Mouse (Mus musculus): ENCODE data around the gene Ccdc93. TPM values are rescaled to one million over a fixed set of nuclear protein-coding genes. Genes with fewer than 3 reads are reported as not detected.

Gene Ccdc93
- polyA plus RNA-seq, 1 experiment from 2014 or later: 14.9 TPM

DNA sequence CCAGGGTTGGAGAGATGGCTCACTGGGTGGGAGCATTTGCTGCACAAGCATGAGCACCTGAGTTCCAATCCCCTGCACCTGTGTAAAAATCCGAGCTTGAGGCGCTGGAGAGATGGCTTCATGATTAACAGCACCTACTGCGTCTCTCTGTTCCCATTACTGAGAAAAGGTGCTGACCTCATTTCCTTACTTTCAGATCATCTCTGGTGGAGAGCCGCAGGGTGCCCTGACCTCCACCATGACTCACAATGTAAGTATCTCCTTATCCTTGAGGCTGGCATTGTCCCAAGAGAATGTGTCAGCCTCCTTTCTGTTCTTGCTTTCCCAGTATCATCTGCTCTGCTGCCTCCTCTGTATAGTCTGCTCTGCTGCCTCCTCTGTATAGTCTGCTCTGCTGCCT lies 52.2 kb downstream of the Ccdc93 start:
- Histone ChIP-seq H3K9me3 (replicated peaks) (no peaks in the 10 kb centered on the region), H3K27ac (no peak overlapping the region), H3K36me3 (peaks cover 46% of the 10 kb centered on the region), H3K9ac (no peak overlapping the region), H3K4me1 (no peaks in the 10 kb centered on the region), H3K27me3 (no peaks in the 10 kb centered on the region), H3K4me3 (no peak overlapping the region), H3K4me2 (replicated peaks) (no peak overlapping the region)
- no peak for ATAC-seq (ENCODE audit: low FRiP score)
- 90% methylated on average over 4 of the region's 4 CpGs for WGBS

GRCm38 (mm10) chr1:121486803-121487202 lies 56.0 kb downstream of the Ccdc93 start:
- Histone ChIP-seq H3K9me3 (replicated peaks) (no peaks in the 10 kb centered on the region), H3K4me3 (no peak overlapping the region), H3K9ac (no peak overlapping the region), H3K27me3 (no peaks in the 10 kb centered on the region), H3K4me1 (no peaks in the 10 kb centered on the region), H3K4me2 (replicated peaks) (no peak overlapping the region), H3K36me3 (peaks cover 38% of the 10 kb centered on the region), H3K27ac (no peak overlapping the region)
- ATAC-seq (ENCODE audit: low FRiP score): no peak
- 95% methylated on average over 6 of the region's 6 CpGs for WGBS

DNA sequence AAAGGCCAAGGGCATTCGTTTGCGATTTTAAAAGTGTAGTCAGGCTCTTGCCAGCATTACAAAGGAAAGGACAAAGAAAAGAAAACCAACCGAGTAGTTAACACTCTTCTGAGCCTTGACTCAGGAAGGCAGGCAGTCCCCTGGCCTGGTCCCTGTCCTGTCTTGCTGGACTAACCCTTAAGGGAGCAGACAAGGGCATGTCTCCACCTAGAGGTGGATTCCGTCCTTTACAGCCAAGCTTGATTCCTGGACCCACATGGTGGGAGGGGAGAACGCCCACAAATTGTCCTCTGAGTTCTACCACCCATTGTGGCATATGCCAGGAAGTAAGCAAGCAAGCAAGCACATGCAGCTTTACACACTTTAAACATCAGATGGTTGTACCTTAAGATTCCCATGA lies 59.4 kb downstream of the Ccdc93 start:
- Histone ChIP-seq H3K4me3 (no peak overlapping the region), H3K9me3 (replicated peaks) (no peaks in the 10 kb centered on the region), H3K4me1 (no peaks in the 10 kb centered on the region), H3K27ac (no peak overlapping the region), H3K36me3 (peaks cover 48% of the 10 kb centered on the region), H3K4me2 (replicated peaks) (no peak overlapping the region), H3K27me3 (no peaks in the 10 kb centered on the region), H3K9ac (no peak overlapping the region)
- 34% methylated on average over 5 of the region's 5 CpGs for WGBS
- no peak for ATAC-seq (ENCODE audit: low FRiP score)

DNA sequence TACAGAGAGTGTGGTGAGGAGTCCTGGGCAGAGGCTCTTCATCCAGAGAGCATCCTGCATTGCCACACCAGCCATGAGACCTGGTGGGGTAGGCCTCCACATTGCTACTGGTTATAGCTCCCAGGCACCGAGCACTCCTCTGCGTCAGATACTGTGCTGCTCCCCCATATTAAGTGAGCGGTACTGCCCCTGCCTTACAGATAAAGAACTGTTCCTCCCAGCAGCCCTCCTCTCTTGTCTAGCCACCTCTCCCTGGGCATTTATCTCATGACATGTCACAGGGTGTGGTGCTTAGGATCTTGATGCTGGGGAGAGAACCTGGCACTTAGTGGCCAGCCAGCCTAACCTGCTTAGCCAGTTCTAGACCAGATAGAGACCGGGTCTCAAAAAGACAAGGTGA lies 66.2 kb downstream of the Ccdc93 start:
- H3K9ac ChIP-seq: no peak overlapping the region
- no peaks in the 10 kb centered on the region for H3K9me3 ChIP-seq (replicated peaks)
- WGBS: 97% methylated on average over 4 of the region's 4 CpGs
- no peaks in the 10 kb centered on the region for H3K4me1 ChIP-seq
- H3K36me3 ChIP-seq: peaks cover 82% of the 10 kb centered on the region
- no peak overlapping the region for H3K4me3 ChIP-seq
- H3K27me3 ChIP-seq: no peaks in the 10 kb centered on the region
- no peak for ATAC-seq (ENCODE audit: low FRiP score)
- H3K27ac ChIP-seq: no peak overlapping the region
- H3K4me2 ChIP-seq (replicated peaks): no peak overlapping the region

DNA sequence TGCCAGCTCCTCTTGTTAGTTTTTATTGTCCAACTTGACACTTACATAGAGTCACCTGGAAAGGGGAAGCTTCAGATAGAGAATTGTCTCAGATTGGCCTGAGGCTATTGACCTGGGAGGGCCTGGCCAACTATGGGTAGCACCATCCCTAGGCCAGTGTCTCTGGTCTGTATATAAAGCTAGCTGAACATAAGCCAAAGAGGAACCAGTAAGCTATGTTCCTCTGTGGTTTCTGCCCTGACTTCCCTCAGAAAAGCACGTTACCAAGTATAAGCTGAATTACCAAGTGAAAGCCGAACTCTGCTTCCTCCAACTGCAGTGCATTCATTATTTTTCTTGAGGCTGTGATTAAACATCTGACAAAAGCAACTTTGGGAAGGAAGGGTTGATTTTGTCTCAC lies 77.9 kb downstream of the Ccdc93 start:
- Histone ChIP-seq H3K9ac (no peak overlapping the region), H3K27ac (no peak overlapping the region), H3K4me3 (no peak overlapping the region), H3K4me2 (replicated peaks) (no peak overlapping the region), H3K27me3 (no peaks in the 10 kb centered on the region), H3K36me3 (peaks cover 3% of the 10 kb centered on the region; the same call in 1 of the 2 replicates), H3K4me1 (no peaks in the 10 kb centered on the region), H3K9me3 (replicated peaks) (no peaks in the 10 kb centered on the region)
- 84% methylated on average over 2 of the region's 2 CpGs for WGBS
- no peak for ATAC-seq (ENCODE audit: low FRiP score)

DNA sequence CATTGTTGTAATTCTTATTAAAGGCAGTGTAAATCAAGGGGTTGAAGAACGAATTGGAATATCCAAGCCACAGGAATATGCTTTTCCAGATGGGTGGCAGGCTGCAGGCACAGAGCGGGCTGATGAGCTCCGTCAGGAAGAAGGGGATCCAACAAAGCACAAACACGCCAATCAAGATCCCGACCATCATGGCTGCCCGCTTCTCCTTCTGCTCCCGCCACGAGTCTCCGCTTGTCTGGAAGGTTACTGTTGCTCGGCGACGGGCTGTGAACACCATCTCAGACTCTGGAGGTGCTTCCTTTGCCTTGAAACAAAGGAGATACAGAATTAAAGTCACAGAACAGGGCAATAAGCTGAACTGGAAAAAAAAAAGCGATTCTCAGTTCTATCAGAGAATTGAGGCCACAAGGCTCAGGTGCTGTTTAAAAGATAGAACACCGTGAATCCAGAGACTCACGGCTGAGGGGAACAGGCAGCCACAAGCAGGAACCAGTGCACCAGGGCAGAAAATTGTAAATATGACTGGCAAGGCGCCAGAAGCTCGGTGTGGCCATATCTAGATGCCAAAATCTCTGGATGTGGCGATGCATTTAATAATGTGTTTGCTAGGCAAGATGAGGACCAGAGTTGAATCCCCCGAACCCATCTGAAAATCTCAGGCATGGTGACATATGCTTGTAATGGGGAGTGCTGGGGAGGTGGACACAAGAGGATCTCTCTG lies 79.7 kb downstream of the Ccdc93 start:
- H3K9ac ChIP-seq: no peak overlapping the region

DNA sequence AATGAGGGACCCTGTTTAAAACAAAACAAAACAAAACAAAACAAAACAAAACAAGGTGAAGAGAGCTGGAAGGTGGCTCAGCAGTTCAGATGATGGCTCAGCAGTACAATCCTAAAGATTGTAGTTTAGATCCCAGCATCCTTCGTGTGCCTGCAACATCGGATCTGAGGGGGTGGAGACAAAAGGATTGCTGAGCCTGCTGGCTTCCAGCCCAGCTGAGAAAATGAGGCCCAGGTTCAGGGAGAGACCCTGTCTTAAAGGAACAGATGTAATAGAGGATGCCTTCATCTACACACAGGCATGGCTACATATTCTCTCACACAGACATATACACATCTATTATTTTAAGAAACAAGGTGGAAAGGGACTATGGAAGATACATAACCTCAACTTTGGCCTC lies 80.3 kb downstream of the Ccdc93 start:
- H3K9ac ChIP-seq: no peak overlapping the region
- H3K27me3 ChIP-seq: no peaks in the 10 kb centered on the region
- 30% methylated on average over 2 of the region's 2 CpGs for WGBS
- no peaks in the 10 kb centered on the region for H3K36me3 ChIP-seq
- no peak overlapping the region for H3K4me3 ChIP-seq
- no peak overlapping the region for H3K4me2 ChIP-seq (replicated peaks)
- H3K27ac ChIP-seq: no peak overlapping the region
- no peak for ATAC-seq (ENCODE audit: low FRiP score)
- H3K9me3 ChIP-seq (replicated peaks): no peaks in the 10 kb centered on the region
- H3K4me1 ChIP-seq: no peaks in the 10 kb centered on the region

More for the DNA sequence above, 79.7 kb downstream of the Ccdc93 start:
- 89% methylated on average over 19 of the region's 19 CpGs for WGBS
- Histone ChIP-seq H3K4me1 (no peaks in the 10 kb centered on the region), H3K4me2 (replicated peaks) (no peak overlapping the region), H3K4me3 (no peak overlapping the region), H3K9me3 (replicated peaks) (no peaks in the 10 kb centered on the region), H3K36me3 (no peaks in the 10 kb centered on the region; the same call in 1 of the 2 replicates), H3K27ac (no peak overlapping the region), H3K27me3 (no peaks in the 10 kb centered on the region)
- ATAC-seq (ENCODE audit: low FRiP score): no peak

DNA sequence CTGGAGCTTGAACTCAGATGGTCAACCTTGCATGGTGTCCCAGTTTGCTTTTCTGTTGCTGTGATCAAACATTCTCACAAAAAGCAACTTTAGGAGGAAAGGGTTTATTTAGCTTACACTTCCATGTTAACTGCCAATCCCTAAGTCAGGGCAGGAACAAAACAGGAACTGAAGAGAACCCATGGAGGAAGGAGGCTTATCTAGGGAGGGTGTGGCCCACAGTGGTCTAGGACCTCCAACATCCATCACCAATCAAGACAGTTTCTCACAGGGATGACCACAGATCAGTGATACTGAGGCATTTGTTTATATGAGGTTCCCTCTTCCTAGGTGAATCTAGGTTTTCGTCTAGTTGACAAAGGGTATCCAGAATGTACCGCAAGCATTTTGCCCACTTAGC lies 81.1 kb downstream of the Ccdc93 start:
- 98% methylated on average over 2 of the region's 2 CpGs for WGBS
- H3K27ac ChIP-seq: no peak overlapping the region
- no peak overlapping the region for H3K9ac ChIP-seq
- no peaks in the 10 kb centered on the region for H3K9me3 ChIP-seq (replicated peaks)
- H3K4me1 ChIP-seq: no peaks in the 10 kb centered on the region
- no peak overlapping the region for H3K4me2 ChIP-seq (replicated peaks)
- H3K27me3 ChIP-seq: no peaks in the 10 kb centered on the region
- H3K36me3 ChIP-seq: no peaks in the 10 kb centered on the region
- ATAC-seq (ENCODE audit: low FRiP score): no peak
- no peak overlapping the region for H3K4me3 ChIP-seq

GRCm38 (mm10) chr1:121518609-121519008 lies 87.8 kb downstream of the Ccdc93 start:
- no peaks in the 10 kb centered on the region for H3K27me3 ChIP-seq
- no peak overlapping the region for H3K9ac ChIP-seq
- H3K27ac ChIP-seq: no peak overlapping the region
- no peaks in the 10 kb centered on the region for H3K9me3 ChIP-seq (replicated peaks)
- no peak overlapping the region for H3K4me3 ChIP-seq
- no peak overlapping the region for H3K4me2 ChIP-seq (replicated peaks)
- WGBS: 83% methylated on average over 1 of the region's 1 CpGs
- no peaks in the 10 kb centered on the region for H3K4me1 ChIP-seq
- ATAC-seq (ENCODE audit: low FRiP score): no peak
- no peaks in the 10 kb centered on the region for H3K36me3 ChIP-seq

GRCm38 (mm10) chr1:121527061-121527460 lies 96.2 kb downstream of the Ccdc93 start:
- H3K9me3 ChIP-seq (replicated peaks): no peaks in the 10 kb centered on the region
- H3K36me3 ChIP-seq: no peaks in the 10 kb centered on the region
- no peak overlapping the region for H3K27ac ChIP-seq
- H3K27me3 ChIP-seq: peaks cover 33% of the 10 kb centered on the region
- no peak overlapping the region for H3K9ac ChIP-seq
- peak overlapping the region; percentile 55 for H3K4me2 ChIP-seq (replicated peaks)
- 51% methylated on average over 17 of the region's 17 CpGs for WGBS
- H3K4me1 ChIP-seq: peaks cover 14% of the 10 kb centered on the region
- ATAC-seq (ENCODE audit: low FRiP score): no peak
- H3K4me3 ChIP-seq: peak overlapping the region; percentile 28

- Histone ChIP-seq H3K36me3 (no peaks in the 10 kb centered on the region), H3K27ac (no peak overlapping the region), H3K27me3 (peaks cover 33% of the 10 kb centered on the region), H3K9me3 (replicated peaks) (no peaks in the 10 kb centered on the region), H3K4me2 (replicated peaks) (peak overlapping the region; percentile 55), H3K4me3 (peak overlapping the region; percentile 28), H3K4me1 (peaks cover 14% of the 10 kb centered on the region), H3K9ac (no peak overlapping the region)
- WGBS: 12% methylated on average over 55 of the region's 55 CpGs
- ATAC-seq (ENCODE audit: low FRiP score): peak; percentile 41; the same call in 1 of the 2 replicates
Measured at GRCm38 (mm10) chr1:121527600-121528398, 97.0 kb downstream of the Ccdc93 start.

DNA sequence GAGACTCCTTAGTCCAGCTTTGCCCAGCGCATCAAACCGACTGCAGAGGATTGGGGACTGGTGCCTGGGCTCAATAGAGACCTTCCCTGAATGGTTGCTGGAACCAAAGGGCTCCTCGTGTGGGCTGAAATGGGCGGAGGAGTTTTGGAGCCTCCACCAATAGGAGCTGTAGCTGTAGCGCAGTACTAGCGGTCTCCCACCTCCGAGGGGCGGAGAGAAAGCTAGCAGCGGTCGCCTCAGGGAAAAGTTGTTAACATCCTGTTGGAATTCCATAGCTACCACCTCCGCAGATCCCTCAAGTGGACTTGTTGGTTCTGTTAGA lies 97.5 kb downstream of the Ccdc93 start, which contains the start of gene Htr5b:
Htr5b (minus strand) TSS at position 67 of the 322 bp plus-strand sequence.
- Histone ChIP-seq H3K27ac (no peak within 1 kb of the TSS), H3K4me2 (replicated peaks) (peak within 1 kb of the TSS; percentile 55), H3K9me3 (replicated peaks) (no peaks in the 10 kb centered on the region), H3K9ac (no peak within 1 kb of the TSS), H3K27me3 (peaks cover 33% of the 10 kb centered on the region), H3K36me3 (no peaks in the 10 kb centered on the region), H3K4me3 (peak within 1 kb of the TSS; percentile 28), H3K4me1 (peaks cover 14% of the 10 kb centered on the region)
- peak; percentile 83 for ATAC-seq (ENCODE audit: low FRiP score)
- WGBS: 1% methylated on average over 11 of the region's 11 CpGs
